Mouse (Mus musculus) MEL (cell line): Measurements from ENCODE around the gene Nfatc4.

Experiments used
- CHD1 ChIP-seq: IDR thresholded peaks from 2 replicates; pipeline ENCODE4 v1.6.1; 2012; ENCODE audit warnings: low read depth, mild to moderate bottlenecking, inconsistent platforms, low read length, improper control_type of control experiment
- CTCF ChIP-seq, 3 experiments: IDR thresholded peaks in 2 of 3; conservative IDR thresholded peaks in 1 of 3; 2 replicates each; pipeline ENCODE4 v1.5.1; 2011 to 2012; ENCODE audit warnings: low read length in 3 of 3, low read depth in 2 of 3, mild to moderate bottlenecking in 2 of 3, improper control_type of control experiment in 1 of 3, inconsistent platforms in 1 of 3, mixed read lengths in 1 of 3, moderate library complexity in 1 of 3; ENCODE audit not compliant: control insufficient read depth in 1 of 3, insufficient read depth in 1 of 3, poor library complexity in 1 of 3, severe bottlenecking in 1 of 3
- E2F4 ChIP-seq: IDR thresholded peaks from 2 replicates; pipeline ENCODE4 v1.6.1; 2011; ENCODE audit warnings: low read depth, low read length, improper control_type of control experiment, borderline replicate concordance
- EP300 ChIP-seq, 2 experiments: IDR thresholded peaks; 2 replicates each; pipeline ENCODE4 v1.6.1; 2011; ENCODE audit warnings: improper control_type of control experiment in 2 of 2, low read length in 2 of 2, low read depth in 1 of 2, mild to moderate bottlenecking in 1 of 2
- ETS1 ChIP-seq: IDR thresholded peaks from 2 replicates; pipeline ENCODE4 v1.6.1; 2012; ENCODE audit warnings: low read depth, mild to moderate bottlenecking, inconsistent platforms, low read length, improper control_type of control experiment, moderate library complexity
- MEF2A ChIP-seq: IDR thresholded peaks from 2 replicates; pipeline ENCODE4 v1.6.1; 2014; ENCODE audit warnings: low read depth, mild to moderate bottlenecking, inconsistent platforms, low read length, improper control_type of control experiment; ENCODE audit not compliant: poor library complexity, insufficient replicate concordance, severe bottlenecking; ENCODE audit errors: extremely low read depth
- MXI1 ChIP-seq: IDR thresholded peaks from 2 replicates; pipeline ENCODE4 v1.6.1; 2011; ENCODE audit warnings: mild to moderate bottlenecking, low read depth, low read length, improper control_type of control experiment
- MYB ChIP-seq: IDR thresholded peaks from 2 replicates; pipeline ENCODE4 v1.6.1; 2011; ENCODE audit warnings: mild to moderate bottlenecking, low read depth, low read length, improper control_type of control experiment
- NRF1 ChIP-seq: IDR thresholded peaks from 2 replicates; pipeline ENCODE4 v1.6.1; 2014; ENCODE audit warnings: low read depth, mild to moderate bottlenecking, inconsistent platforms, low read length, improper control_type of control experiment, moderate library complexity; ENCODE audit not compliant: poor library complexity, insufficient read depth, severe bottlenecking
- POLR2A ChIP-seq, 2 experiments: IDR thresholded peaks; 2 replicates each; pipeline ENCODE4 v1.6.1; 2011 to 2012; ENCODE audit warnings: low read length in 2 of 2, mild to moderate bottlenecking in 2 of 2, control low read depth in 1 of 2, improper control_type of control experiment in 1 of 2, low read depth in 1 of 2, moderate library complexity in 1 of 2; ENCODE audit not compliant: control insufficient read depth in 1 of 2, insufficient read depth in 1 of 2, poor library complexity in 1 of 2
- UBTF ChIP-seq: IDR thresholded peaks from 2 replicates; pipeline ENCODE4 v1.6.1; 2012; ENCODE audit warnings: low read depth, mild to moderate bottlenecking, inconsistent platforms, low read length, improper control_type of control experiment, moderate library complexity, borderline replicate concordance; ENCODE audit not compliant: insufficient read depth
- USF1 ChIP-seq: IDR thresholded peaks from 2 replicates; pipeline ENCODE4 v1.6.1; 2014; ENCODE audit warnings: low read depth, mild to moderate bottlenecking, inconsistent platforms, low read length, improper control_type of control experiment, moderate library complexity

GRCm38 (mm10) chr14:55862186-55862585 lies 39.2 kb downstream of the Nfatc4 start:
- TF ChIP-seq CTCF (IDR thresholded peaks at IDR 0.05 in 2 of 3, conservative IDR thresholded peaks at IDR 0.05 in 1 of 3; ENCODE audit: control insufficient read depth in 1 of 3, insufficient read depth in 1 of 3, low read depth in 2 of 3, low read length in 3 of 3, poor library complexity in 1 of 3, severe bottlenecking in 1 of 3), result no peak
- no peak for TF ChIP-seq E2F4
- TF ChIP-seq CHD1, result no peak
- TF ChIP-seq UBTF, result no peak
- TF ChIP-seq MXI1, result no peak
- no peak for TF ChIP-seq ETS1
- no peak for TF ChIP-seq MYB
- TF ChIP-seq POLR2A (IDR thresholded peaks at IDR 0.05; ENCODE audit: control insufficient read depth in 1 of 2, insufficient read depth in 1 of 2, low read depth in 1 of 2, low read length in 2 of 2, poor library complexity in 1 of 2), result no peak
- TF ChIP-seq MEF2A, result no peak
- TF ChIP-seq NRF1, result no peak
- no peak for TF ChIP-seq EP300 (IDR thresholded peaks at IDR 0.05; ENCODE audit: low read depth in 1 of 2, low read length in 2 of 2)
- no peak for TF ChIP-seq USF1
